Mouse (Mus musculus): ENCODE measurements around the gene Cbr2. TPM values are rescaled to one million over a fixed set of nuclear protein-coding genes. Genes with fewer than 3 reads are reported as not detected.

Cbr2 gene
- polyA plus RNA-seq, 1 experiment from 2014 or later: 0.51 TPM

DNA sequence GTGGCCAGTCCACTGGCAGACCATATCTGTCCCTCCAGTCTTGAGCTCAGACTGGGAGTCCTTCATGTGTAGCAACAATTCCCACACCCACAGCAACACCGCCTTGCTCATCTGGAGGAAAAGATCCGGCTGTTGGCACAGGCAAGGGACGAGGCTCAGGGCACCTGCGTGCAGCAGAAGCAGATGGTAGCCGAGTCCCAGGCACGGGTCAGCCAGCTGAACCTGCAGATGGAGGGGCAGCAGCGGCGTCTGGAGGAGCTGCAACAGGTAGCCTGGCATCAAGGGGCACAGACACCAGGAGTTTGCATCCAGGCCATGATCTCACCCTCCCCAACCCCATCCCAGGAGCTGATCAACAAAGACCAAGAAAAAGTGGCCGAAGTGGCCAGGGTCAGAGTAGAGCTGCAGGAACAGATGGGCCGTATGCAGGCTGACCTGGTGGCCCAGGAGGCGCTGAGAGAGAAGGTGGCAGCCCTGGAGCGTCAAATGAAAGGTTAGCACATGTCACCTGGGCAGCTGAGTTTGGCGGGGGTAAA is 12.0 kb downstream of the Cbr2 start:
- H3K9me3 ChIP-seq (ENCODE audit: control insufficient read depth, low read length): no peaks in the 10 kb centered on the region
- ATAC-seq (ENCODE audit: low FRiP score, low TSS enrichment) (no peak), DNase-seq (no peak)
- peaks cover 15% of the 10 kb centered on the region for H3K4me1 ChIP-seq (ENCODE audit: control insufficient read depth, insufficient read depth, low read length)
- no peak overlapping the region for H3K4me3 ChIP-seq (replicated peaks; ENCODE audit: low read depth, low read length)
- no peaks in the 10 kb centered on the region for H3K27me3 ChIP-seq (ENCODE audit: control insufficient read depth, insufficient read depth, low read length)
- peaks cover 37% of the 10 kb centered on the region for H3K36me3 ChIP-seq (ENCODE audit: control insufficient read depth, insufficient read depth, low read length)
- H3K4me2 ChIP-seq (ENCODE audit: low read length): no peak overlapping the region; the same call in 1 of the 2 replicates
- H3K9ac ChIP-seq (replicated peaks; ENCODE audit: low read length): no peak overlapping the region
- 84% methylated on average over 13 of the region's 13 CpGs for WGBS
- H3K27ac ChIP-seq (replicated peaks; ENCODE audit: low read depth, low read length): no peak overlapping the region

GRCm38 (mm10) chr11:120719242-120719641 is 12.7 kb downstream of the Cbr2 start:
- Histone ChIP-seq H3K36me3 (ENCODE audit: control insufficient read depth, insufficient read depth, low read length) (peaks cover 37% of the 10 kb centered on the region), H3K4me3 (replicated peaks; ENCODE audit: low read depth, low read length) (no peak overlapping the region), H3K27me3 (ENCODE audit: control insufficient read depth, insufficient read depth, low read length) (no peaks in the 10 kb centered on the region), H3K9me3 (ENCODE audit: control insufficient read depth, low read length) (no peaks in the 10 kb centered on the region), H3K9ac (replicated peaks; ENCODE audit: low read length) (no peak overlapping the region), H3K27ac (replicated peaks; ENCODE audit: low read depth, low read length) (no peak overlapping the region), H3K4me1 (ENCODE audit: control insufficient read depth, insufficient read depth, low read length) (peaks cover 22% of the 10 kb centered on the region), H3K4me2 (ENCODE audit: low read length) (no peak overlapping the region)
- WGBS: 87% methylated on average over 9 of the region's 9 CpGs
- ATAC-seq (ENCODE audit: low FRiP score, low TSS enrichment) (no peak), DNase-seq (no peak)

- Histone ChIP-seq H3K9me3 (ENCODE audit: control insufficient read depth, low read length) (no peaks in the 10 kb centered on the region), H3K27ac (replicated peaks; ENCODE audit: low read depth, low read length) (no peak overlapping the region), H3K4me2 (ENCODE audit: low read length) (peak overlapping the region; percentile 98; the same call in 1 of the 2 replicates), H3K9ac (replicated peaks; ENCODE audit: low read length) (no peak overlapping the region), H3K27me3 (ENCODE audit: control insufficient read depth, insufficient read depth, low read length) (no peaks in the 10 kb centered on the region), H3K4me1 (ENCODE audit: control insufficient read depth, insufficient read depth, low read length) (peaks cover 19% of the 10 kb centered on the region), H3K4me3 (replicated peaks; ENCODE audit: low read depth, low read length) (no peak overlapping the region; the same call in 1 of the 2 replicates), H3K36me3 (ENCODE audit: control insufficient read depth, insufficient read depth, low read length) (peaks cover 50% of the 10 kb centered on the region)
- DNase-seq (no peak), ATAC-seq (ENCODE audit: low FRiP score, low TSS enrichment) (no peak)
- 94% methylated on average over 9 of the region's 9 CpGs for WGBS
Observed at GRCm38 (mm10) chr11:120715131-120715530, 16.8 kb downstream of the Cbr2 start.

GRCm38 (mm10) chr11:120714546-120714945 is 17.4 kb downstream of the Cbr2 start:
- peak overlapping the region; percentile 98 for H3K4me2 ChIP-seq (ENCODE audit: low read length)
- DNase-seq: no peak
- 67% methylated on average over 10 of the region's 10 CpGs for WGBS
- peaks cover 52% of the 10 kb centered on the region for H3K36me3 ChIP-seq (ENCODE audit: control insufficient read depth, insufficient read depth, low read length)
- H3K9ac ChIP-seq (replicated peaks; ENCODE audit: low read length): peak overlapping the region; percentile 71
- ATAC-seq (ENCODE audit: low FRiP score, low TSS enrichment): no peak
- H3K27me3 ChIP-seq (ENCODE audit: control insufficient read depth, insufficient read depth, low read length): no peaks in the 10 kb centered on the region
- H3K27ac ChIP-seq (replicated peaks; ENCODE audit: low read depth, low read length): no peak overlapping the region; the same call in 1 of the 2 replicates
- H3K9me3 ChIP-seq (ENCODE audit: control insufficient read depth, low read length): no peaks in the 10 kb centered on the region
- peaks cover 19% of the 10 kb centered on the region for H3K4me1 ChIP-seq (ENCODE audit: control insufficient read depth, insufficient read depth, low read length)
- H3K4me3 ChIP-seq (replicated peaks; ENCODE audit: low read depth, low read length): peak overlapping the region; percentile 59

DNA sequence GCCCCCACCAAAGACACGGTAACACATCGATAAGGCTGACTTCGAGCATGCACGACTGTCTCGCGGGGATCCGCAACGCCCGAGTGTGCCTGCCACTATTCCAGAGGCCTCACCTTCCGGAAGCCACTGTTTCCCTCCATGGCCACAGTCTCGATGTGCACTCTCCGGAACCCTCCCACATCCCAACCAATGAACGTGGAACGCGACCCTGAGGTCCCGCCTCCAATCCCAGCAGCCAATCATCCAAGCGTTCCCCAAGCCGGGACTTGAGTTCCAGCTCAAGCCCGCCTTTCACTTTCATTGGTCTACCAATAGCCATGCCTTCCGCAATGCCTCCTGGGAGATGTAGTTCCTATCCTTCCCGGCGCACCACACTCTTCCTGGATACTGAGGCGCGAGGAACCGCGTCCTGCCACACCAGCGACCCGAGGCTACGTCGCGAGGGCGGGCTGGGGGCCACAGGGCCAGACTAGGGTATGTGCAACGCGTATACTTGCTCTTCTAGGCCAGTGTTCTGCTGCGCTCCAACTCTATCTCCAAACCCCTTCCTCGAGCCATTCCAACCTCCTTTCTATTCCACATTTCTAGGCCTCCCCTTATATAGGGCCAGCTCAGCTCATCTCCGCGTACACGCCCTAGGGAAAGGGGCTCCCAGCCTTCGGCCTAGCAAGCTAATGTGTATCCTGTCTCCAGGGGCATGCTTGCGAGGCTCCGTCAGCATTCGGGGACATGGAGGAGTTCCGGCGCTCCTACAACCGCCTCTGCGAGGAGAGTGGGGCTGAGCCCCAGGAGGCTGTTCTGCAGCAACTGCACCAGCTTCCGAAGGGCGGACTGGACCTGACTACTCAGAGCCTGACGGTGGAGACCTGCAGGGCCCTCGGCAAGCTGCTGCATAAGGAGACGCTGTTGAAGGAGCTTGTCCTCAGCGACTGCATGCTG is 18.1 kb downstream of the Cbr2 start, which contains the start of the genes Cenpx and Lrrc45:
Cenpx (minus strand) TSS at position 159 of the 939 bp plus-strand sequence.
Lrrc45 (plus strand) TSS at position 346 of the 939 bp plus-strand sequence.
- peaks cover 54% of the 10 kb centered on the region for H3K36me3 ChIP-seq (ENCODE audit: control insufficient read depth, insufficient read depth, low read length)
- ATAC-seq (ENCODE audit: low FRiP score, low TSS enrichment): peak; percentile 96

GRCm38 (mm10) chr11:120712771-120713568 is 18.9 kb downstream of the Cbr2 start:
- peak overlapping the region; percentile 79 for H3K27ac ChIP-seq (replicated peaks; ENCODE audit: low read depth, low read length)
- DNase-seq: peak; percentile 73
- under 1% methylated on average over 38 of the region's 38 CpGs for WGBS
- peak overlapping the region; percentile 59 for H3K4me3 ChIP-seq (replicated peaks; ENCODE audit: low read depth, low read length)
- H3K9ac ChIP-seq (replicated peaks; ENCODE audit: low read length): peak overlapping the region; percentile 48
- H3K4me2 ChIP-seq (ENCODE audit: low read length): peak overlapping the region; percentile 98
- peaks cover 19% of the 10 kb centered on the region for H3K4me1 ChIP-seq (ENCODE audit: control insufficient read depth, insufficient read depth, low read length)
- ATAC-seq (ENCODE audit: low FRiP score, low TSS enrichment): peak; percentile 49
- H3K9me3 ChIP-seq (ENCODE audit: control insufficient read depth, low read length): no peaks in the 10 kb centered on the region
- H3K27me3 ChIP-seq (ENCODE audit: control insufficient read depth, insufficient read depth, low read length): no peaks in the 10 kb centered on the region
- H3K36me3 ChIP-seq (ENCODE audit: control insufficient read depth, insufficient read depth, low read length): peaks cover 52% of the 10 kb centered on the region

More for the DNA sequence above, 18.1 kb downstream of the Cbr2 start, which contains the start of the genes Cenpx and Lrrc45:
- Histone ChIP-seq H3K27me3 (ENCODE audit: control insufficient read depth, insufficient read depth, low read length) (no peaks in the 10 kb centered on the region), H3K4me1 (ENCODE audit: control insufficient read depth, insufficient read depth, low read length) (peaks cover 19% of the 10 kb centered on the region), H3K4me3 (replicated peaks; ENCODE audit: low read depth, low read length) (peak within 1 kb of the TSS; percentile 59), H3K9me3 (ENCODE audit: control insufficient read depth, low read length) (no peaks in the 10 kb centered on the region), H3K27ac (replicated peaks; ENCODE audit: low read depth, low read length) (peak within 1 kb of the TSS; percentile 79), H3K9ac (replicated peaks; ENCODE audit: low read length) (peak within 1 kb of the TSS; percentile 71), H3K4me2 (ENCODE audit: low read length) (peak within 1 kb of the TSS; percentile 98)
- 2% methylated on average over 53 of the region's 53 CpGs for WGBS
- DNase-seq: peak; percentile 99

DNA sequence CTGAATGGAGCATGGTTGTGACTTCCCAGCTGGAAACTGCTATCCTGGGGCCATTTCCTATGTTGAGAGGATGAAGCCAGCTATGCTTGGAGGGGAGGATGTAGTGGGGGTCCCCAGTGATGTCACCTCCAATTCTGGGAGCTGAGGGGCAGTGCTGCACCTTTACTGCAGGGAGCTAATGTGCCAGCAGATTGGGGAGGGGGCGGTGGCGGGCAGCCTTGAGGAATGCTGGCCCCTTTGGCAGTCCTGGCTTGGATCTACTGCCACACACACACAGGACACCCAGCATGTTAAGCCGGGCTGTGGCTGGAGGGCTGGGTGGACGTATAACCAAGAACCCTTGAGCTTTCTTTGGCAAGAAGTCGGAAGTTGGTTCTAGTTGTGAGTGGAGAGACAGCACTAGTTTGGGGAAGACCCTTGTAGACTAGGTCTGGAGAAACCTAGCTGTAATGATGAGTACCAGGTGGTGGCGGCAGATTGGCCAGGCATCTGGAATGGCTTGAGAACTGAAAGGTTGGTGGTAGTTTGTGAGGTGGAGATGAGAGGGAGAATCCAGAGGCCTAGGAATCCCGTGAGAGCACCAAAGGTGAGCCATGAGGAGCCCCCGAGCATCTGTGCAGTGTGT is 19.8 kb downstream of the Cbr2 start:
- 63% methylated on average over 8 of the region's 8 CpGs for WGBS
- peaks cover 45% of the 10 kb centered on the region for H3K36me3 ChIP-seq (ENCODE audit: control insufficient read depth, insufficient read depth, low read length)
- no peak overlapping the region for H3K4me3 ChIP-seq (replicated peaks; ENCODE audit: low read depth, low read length)
- DNase-seq: no peak
- no peaks in the 10 kb centered on the region for H3K9me3 ChIP-seq (ENCODE audit: control insufficient read depth, low read length)
- ATAC-seq (ENCODE audit: low FRiP score, low TSS enrichment): no peak
- peaks cover 19% of the 10 kb centered on the region for H3K4me1 ChIP-seq (ENCODE audit: control insufficient read depth, insufficient read depth, low read length)
- no peaks in the 10 kb centered on the region for H3K27me3 ChIP-seq (ENCODE audit: control insufficient read depth, insufficient read depth, low read length)
- no peak overlapping the region for H3K27ac ChIP-seq (replicated peaks; ENCODE audit: low read depth, low read length)
- peak overlapping the region; percentile 98 for H3K4me2 ChIP-seq (ENCODE audit: low read length)
- no peak overlapping the region for H3K9ac ChIP-seq (replicated peaks; ENCODE audit: low read length)

DNA sequence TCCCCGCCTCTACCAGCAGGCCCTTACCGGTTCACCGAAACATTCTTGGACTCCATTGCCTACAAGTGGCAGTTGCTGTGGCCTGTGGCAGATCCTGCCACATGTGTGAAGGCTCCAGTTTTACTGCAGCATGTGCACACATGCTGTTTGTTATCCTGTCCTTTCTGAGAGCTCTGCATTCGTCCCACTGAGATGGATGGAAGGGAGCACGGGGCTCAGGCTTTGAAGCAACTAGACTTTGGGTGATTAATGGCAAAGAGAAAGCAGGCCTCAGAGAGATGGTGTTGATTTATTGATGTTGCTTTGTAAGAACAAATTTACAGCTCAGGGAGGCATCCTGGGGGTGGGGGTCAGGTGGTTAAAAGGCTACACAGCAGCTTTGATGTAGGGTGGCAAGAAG is 21.2 kb downstream of the Cbr2 start:
- Histone ChIP-seq H3K4me2 (ENCODE audit: low read length) (no peak overlapping the region), H3K4me1 (ENCODE audit: control insufficient read depth, insufficient read depth, low read length) (peaks cover 24% of the 10 kb centered on the region), H3K27me3 (ENCODE audit: control insufficient read depth, insufficient read depth, low read length) (no peaks in the 10 kb centered on the region), H3K9me3 (ENCODE audit: control insufficient read depth, low read length) (no peaks in the 10 kb centered on the region), H3K4me3 (replicated peaks; ENCODE audit: low read depth, low read length) (no peak overlapping the region), H3K27ac (replicated peaks; ENCODE audit: low read depth, low read length) (no peak overlapping the region), H3K9ac (replicated peaks; ENCODE audit: low read length) (no peak overlapping the region), H3K36me3 (ENCODE audit: control insufficient read depth, insufficient read depth, low read length) (peaks cover 37% of the 10 kb centered on the region)
- DNase-seq: no peak
- no peak for ATAC-seq (ENCODE audit: low FRiP score, low TSS enrichment)
- 84% methylated on average over 5 of the region's 5 CpGs for WGBS

Measured in midbrain, embryonic 14.5 days (tissue).